Mouse (Mus musculus): ENCODE measurements around the gene Gpr132.

Gene Gpr132

GRCm38 (mm10) chr12:112877073-112877576, 9.1 kb upstream of the Gpr132 start:
- 4% methylated on average over 17 of the region's 17 CpGs for WGBS

DNA sequence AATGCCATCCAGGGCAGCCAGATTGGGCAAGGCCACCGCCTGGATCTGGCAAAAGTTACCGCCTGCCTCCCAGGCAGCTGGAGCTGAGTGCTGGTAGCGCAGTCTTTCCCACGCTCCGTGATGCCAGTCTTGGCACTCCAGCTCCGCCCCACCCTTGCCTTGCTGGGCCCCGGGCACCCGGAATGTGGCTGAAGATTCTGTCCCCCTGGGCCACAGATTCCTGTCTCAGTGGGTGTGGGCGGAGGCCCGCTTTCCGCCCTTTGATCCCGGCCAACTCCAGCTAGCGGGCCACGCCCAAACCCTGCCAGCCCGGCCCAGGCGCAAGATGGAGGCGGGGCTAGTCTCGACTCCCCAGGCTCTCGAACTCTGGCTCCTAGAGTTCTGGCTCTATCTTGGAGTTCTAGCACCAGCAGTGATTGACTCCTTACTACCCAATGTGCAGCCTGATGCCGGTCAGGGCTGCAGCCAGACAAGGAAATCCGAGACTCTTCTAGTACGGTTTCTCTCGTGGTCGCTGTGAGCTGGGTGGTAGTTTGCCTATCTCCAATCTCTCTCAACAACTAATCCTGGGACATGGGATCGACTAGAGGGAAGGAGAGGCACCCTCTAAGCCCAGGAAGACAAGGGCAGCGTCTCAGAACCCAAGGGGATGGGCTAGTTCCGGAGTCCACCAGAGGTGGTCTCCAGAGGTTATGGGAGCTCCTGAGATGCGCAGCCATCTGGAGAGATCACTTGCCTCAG, 8.5 kb upstream of the Gpr132 start:
- WGBS: 8% methylated on average over 28 of the region's 28 CpGs

DNA sequence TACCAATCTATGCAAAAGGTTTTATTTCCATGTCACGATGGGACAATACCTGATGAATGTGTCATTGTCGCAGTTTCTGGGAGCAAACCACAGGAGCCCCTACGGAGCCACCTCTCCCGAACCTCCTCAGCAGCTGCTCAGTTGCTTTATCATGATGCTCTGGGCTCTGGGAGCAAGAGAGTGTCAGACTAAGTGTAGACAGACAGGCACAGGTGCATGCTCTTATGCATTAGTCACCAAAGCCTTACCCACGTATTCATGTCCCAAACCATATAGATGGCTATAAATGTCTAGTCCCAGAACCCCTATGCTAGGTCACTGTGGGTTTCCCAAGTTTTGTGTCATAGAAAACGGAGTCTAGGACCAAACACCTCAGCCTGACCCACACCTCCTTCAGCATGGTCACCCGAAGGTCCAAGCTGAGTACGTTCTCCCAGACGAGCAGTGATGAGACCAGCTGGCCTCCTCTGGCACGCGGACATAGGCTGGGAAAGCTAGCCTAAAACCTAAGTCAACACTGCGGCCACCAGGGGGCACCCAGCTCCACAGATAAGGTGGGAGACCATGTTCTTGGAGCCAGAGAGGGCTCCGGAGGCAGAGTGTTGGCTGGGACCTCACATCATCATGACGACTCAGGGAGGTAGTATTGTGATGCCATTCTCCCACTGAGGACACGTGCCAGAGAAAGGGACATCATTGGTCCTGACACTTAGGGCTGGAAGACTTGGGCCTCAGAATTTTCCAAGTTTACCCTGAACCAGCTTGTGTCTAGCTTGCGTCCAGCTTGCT, 7.4 kb upstream of the Gpr132 start:
- WGBS: 28% methylated on average over 16 of the region's 16 CpGs

DNA sequence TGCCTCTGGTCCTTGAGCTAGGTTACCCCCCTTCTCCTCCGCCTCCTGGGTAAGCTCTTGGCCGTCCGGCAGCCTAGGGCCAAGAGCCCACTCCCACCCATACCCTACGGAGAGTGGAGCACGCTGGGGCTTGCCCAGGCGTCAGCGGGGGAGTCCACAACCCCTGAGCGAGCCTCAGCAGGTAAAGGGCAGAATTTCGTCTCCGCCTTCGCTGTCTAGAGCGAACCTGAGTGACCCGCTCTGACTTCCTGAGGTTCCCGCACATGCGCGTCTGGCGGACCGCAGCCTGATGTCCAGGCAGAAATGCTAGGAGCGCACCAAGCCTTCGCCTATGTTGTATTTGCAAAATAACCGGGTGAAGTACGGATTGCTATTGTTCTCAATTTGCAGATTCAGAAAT, 6.2 kb upstream of the Gpr132 start:
- 33% methylated on average over 22 of the region's 22 CpGs for WGBS

- WGBS: 25% methylated on average over 18 of the region's 18 CpGs
Observed at GRCm38 (mm10) chr12:112873452-112874190, 5.6 kb upstream of the Gpr132 start.

- 87% methylated on average over 10 of the region's 10 CpGs for WGBS
Observed at GRCm38 (mm10) chr12:112872991-112873390, 5.0 kb upstream of the Gpr132 start.

DNA sequence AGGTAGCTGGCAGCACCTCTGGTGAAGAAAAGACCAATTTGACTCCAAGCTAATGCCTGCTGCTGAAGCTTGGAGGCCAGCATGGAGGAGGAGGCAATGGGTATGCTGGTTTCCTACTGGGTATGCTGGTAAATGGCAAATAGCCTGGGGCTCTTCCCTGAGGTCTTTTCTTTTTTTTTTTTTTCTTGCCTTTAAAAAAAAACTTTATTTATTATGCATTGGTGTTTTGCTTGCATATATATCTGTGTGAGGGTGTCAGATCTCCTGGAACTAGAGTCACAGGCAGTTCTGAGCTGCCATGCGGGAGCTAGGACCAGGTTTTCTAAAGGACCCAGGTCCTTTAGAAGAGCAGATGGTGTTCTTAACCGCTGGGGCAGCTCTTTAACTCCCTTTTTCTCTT, 3.2 kb upstream of the Gpr132 start:
- 95% methylated on average over 2 of the region's 2 CpGs for WGBS

DNA sequence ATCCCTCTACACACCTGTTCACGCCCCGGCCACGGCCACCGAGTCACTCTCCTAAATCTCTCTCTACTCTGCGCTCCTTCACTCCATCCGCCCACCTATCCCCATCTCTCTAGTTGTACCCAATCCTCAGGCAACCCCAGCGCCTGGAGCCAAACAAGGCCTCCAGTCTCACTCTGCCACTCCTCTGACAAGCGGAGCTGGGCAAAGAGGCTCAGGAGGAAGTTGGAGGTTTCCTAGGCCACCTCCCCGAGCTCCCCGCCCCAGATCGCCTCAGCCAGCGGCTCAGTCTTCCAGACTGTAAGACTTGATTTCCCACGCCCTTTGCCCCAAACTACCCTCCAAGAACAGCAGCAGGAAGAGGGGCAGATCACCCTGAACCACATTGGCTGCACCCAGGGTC, 2.7 kb upstream of the Gpr132 start:
- WGBS: 67% methylated on average over 13 of the region's 13 CpGs

DNA sequence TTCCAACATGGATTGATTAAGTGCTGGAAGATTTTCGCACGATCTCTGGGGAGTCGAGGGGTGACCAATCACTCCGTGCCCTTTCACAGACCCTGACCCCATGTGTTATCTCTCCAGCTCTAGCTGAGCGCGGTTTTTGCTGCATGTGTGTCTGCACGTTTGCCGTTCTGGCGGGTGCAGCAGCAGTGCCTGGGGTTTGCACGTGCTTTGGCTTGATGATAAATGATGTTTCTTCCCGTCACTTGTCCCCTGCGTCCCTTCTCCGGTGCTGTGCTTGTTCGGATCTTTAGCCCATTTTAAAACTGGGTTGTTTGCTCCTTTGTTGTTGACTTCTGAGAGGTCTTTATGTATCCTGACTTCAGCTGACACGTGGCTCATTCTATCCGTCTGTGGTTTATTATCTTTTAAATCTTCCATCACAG, 1.8 kb upstream of the Gpr132 start:
- 45% methylated on average over 16 of the region's 16 CpGs for WGBS

GRCm38 (mm10) chr12:112867106-112867674, 838 bp downstream of the Gpr132 start:
- WGBS: 92% methylated on average over 7 of the region's 7 CpGs

DNA sequence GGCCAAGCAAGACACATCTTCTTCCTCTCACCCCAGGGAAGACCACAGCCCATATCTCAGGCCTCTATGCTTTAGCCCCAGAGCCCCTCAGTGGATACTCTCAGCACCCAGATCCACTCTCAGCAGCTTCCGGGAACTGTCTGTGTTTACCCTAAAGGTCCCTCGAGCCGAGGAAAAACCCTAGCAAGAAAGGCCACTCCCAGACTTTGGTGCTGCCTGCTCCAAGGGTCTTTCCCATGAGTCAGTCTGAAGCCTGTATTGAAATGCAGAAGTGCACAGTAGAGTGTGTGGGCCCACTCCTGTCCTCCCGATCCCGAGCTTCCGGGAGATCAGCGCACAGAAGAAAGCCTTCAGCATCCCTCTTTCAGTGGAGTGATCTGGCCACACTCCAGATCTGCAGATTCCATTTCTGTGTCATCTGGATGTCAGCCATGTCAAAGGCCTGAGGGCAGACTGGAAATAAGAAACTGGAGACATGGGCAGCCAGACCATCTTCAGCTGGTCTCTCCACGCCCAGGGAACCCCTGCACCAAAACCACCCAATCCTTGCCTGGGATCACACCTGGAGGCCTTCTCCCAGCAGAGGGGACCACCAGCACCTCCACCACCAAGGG, 1.5 kb downstream of the Gpr132 start:
- 61% methylated on average over 8 of the region's 8 CpGs for WGBS

DNA sequence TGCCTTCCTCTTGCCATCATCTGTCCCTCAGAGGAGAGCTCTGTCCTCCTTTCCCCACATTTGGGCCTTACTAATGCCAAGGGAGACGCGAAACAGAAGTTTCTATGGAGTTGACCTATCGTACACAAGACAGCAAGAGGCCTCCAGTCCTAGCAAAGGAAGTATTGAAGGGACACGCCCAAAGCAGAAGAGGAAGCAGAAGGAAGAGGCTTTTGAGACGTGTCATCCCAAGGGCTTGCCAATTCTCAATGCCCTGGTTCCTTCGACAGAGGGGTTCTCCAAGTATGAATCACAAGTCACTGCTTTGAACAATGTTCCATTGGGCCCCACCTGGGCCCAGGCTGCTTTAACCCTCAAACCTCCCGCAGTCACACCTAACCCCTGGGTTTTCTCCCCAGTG, 3.2 kb downstream of the Gpr132 start:
- 87% methylated on average over 7 of the region's 7 CpGs for WGBS

DNA sequence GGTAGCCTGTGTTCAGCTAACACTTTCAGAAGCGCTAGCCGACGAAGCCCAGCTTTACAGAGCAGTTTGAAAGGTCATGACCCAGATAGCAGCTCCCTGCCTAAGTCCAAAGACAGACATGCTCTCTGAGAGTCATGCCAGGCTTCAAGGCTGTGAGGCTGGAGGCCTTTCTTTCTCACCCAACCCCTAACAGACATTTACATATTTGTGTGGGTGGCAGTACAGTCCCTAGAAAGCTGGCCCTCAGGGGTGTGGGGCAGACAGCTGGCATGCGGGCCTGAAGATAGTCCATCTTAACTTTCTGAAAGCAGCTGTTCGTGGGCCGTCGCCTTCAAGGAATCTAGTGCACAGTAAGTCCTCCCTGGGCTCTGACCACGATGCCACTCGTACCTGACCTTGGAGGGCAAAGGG, 6.1 kb downstream of the Gpr132 start:
- WGBS: 75% methylated on average over 9 of the region's 9 CpGs

DNA sequence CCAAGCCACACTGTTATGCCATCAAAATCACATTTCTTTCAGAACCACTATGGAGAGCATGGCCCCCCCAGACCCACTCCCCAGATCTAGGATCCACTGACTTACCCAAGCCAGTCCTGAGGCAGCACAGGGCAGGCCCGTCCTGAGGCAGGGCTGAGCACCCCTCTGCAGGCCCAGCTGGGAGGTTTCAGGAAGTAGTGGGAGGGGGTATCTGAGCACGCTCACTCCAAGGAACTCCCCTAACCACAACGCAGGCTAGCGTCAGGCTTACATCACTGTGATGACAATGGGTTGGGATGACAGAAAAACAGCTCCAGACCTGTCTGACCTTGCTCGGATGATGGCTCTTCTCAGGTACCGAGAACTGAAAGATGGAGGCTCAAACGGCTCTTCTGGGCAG, 7.3 kb downstream of the Gpr132 start:
- WGBS: 89% methylated on average over 7 of the region's 7 CpGs

GRCm38 (mm10) chr12:112859930-112860329, 8.1 kb downstream of the Gpr132 start:
- 74% methylated on average over 8 of the region's 8 CpGs for WGBS

- 94% methylated on average over 9 of the region's 9 CpGs for WGBS
Observed at GRCm38 (mm10) chr12:112858581-112859336, 9.3 kb downstream of the Gpr132 start.

DNA sequence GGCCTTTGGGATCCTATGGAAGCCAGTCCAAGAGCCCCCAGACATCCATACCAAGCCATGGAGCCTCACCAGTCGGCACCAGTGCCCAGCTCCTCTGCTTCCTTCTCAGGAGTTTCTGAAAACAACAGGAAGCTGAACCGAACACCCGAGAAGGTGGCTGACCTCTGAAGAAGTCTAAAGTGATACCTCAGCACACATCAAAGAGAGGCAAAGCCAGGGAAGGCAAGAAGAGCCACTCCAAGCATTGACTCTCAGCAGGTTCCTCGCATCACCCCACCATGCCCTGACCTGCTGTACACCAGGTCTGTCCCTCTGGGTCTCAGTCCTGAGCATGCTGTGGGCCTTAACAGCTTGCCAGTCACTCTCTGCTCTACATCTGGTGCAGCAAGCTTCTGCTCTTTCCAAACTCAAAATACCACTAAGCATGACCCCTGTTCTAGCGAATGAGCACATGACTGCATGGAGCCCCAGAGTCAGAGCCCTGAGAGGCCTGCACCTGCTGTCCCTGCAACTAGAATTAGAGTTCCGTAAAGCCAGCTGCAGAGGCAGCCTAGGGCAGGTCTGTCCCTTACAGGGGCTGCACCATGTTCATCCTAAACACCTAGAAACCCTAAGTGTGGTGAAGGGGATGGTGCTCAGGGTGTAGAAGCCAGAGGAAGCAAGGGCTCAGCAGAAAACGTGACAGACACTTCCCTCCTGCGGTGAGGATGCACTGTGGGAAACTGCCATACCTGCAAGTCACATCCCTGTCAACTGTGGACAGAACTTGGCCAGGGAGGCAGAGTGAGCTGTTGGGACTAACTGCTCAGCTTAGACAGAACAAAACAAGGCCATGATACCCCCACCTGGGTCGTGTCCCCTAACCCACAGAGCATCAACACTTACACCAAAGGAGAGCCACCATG, 10.8 kb downstream of the Gpr132 start:
- 82% methylated on average over 9 of the region's 9 CpGs for WGBS

GRCm38 (mm10) chr12:112856338-112856737, 11.7 kb downstream of the Gpr132 start:
- 77% methylated on average over 3 of the region's 3 CpGs for WGBS

DNA sequence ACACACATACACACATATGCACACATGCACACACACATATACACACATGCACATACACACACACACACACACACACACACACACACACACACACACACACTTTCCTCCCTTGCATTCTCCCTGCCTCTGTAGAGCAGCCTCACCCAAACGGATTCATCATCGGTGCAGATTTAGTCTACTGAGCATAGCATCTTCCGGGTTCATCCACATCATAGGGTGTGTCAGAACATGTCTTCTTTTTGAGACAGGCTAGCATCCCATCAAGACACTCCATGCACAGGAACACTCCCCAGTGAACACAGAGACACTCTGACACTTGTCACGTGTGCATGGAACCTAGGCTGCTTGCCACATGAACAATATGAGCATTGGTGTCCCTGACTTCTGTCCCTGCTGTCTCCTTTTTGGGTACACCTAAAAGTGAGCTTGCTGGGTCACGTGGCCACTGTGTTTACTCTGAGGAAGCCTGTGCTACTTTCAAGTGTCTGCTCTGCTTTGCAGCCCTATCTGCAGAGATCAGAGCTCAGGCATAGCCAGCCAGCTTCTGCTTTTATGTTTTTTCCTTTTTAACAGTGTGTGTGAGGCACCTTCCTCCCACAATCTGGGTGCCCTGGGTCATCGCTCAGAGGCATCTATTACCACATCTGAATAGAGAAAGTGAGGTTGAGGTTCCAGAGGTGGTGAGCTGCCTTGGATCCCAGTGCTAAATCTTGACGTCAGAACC, 13.3 kb downstream of the Gpr132 start:
- 69% methylated on average over 7 of the region's 7 CpGs for WGBS
